Mouse (Mus musculus): ENCODE results near the gene C3.

The C3 gene

DNA sequence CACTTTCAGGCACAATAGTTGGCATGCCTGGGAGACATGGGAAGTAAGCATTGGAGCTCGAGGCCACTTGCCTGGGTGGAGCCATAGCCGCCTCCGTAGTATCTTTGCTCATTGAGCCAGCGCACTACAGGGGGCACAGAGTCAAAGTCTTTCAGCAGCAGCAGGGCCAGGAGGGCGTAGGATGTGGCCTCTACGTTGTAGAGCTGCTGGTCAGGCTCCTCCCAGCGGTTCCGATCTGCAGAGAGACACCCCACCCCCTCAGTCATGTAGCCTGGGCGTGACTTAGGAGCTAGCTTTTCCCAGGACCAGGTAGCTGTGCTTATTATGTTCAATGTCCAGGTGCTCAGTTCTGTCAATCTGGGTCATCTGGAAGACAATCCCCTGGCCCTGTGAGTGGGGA is 16.4 kb downstream of the C3 start:
- CTCF ChIA-PET: interaction anchor here in 3 of 4 experiments (0.5 to 1.6 kb wide), 7 partner anchors 18 to 214 kb away, joined by 3 to 4 read pairs (median 3); partner anchors contain the start of gene Alkbh7 (in 1 of the 3)
- POLR2A ChIA-PET: interaction anchor here in 2 of 4 experiments (1.0 to 1.8 kb wide), 3 partner anchors 8 to 200 kb away, joined by 3 to 4 read pairs (median 4); partner anchors contain the start of genes Gm17949 (in 1 of the 2), Gtf2f1 (in 1 of the 2) and Khsrp (in 1 of the 2)

GRCm38 (mm10) chr17:57209330-57209729 is 18.6 kb downstream of the C3 start:
- ChIA-PET CTCF (interaction anchor here in 3 of 4 experiments (0.6 to 0.7 kb wide), 5 partner anchors 10 to 149 kb away, joined by 3 to 7 read pairs (median 3); no protein-coding TSS in a partner anchor), POLR2A (no interaction called here)

GRCm38 (mm10) chr17:57207938-57208337 is 20.0 kb downstream of the C3 start:
- POLR2A ChIA-PET: no interaction called here
- CTCF ChIA-PET: interaction anchor here in 2 of 4 experiments (0.6 to 1.0 kb wide), 2 partner anchors 126 to 127 kb away, joined by 3 read pairs; no protein-coding TSS in a partner anchor

DNA sequence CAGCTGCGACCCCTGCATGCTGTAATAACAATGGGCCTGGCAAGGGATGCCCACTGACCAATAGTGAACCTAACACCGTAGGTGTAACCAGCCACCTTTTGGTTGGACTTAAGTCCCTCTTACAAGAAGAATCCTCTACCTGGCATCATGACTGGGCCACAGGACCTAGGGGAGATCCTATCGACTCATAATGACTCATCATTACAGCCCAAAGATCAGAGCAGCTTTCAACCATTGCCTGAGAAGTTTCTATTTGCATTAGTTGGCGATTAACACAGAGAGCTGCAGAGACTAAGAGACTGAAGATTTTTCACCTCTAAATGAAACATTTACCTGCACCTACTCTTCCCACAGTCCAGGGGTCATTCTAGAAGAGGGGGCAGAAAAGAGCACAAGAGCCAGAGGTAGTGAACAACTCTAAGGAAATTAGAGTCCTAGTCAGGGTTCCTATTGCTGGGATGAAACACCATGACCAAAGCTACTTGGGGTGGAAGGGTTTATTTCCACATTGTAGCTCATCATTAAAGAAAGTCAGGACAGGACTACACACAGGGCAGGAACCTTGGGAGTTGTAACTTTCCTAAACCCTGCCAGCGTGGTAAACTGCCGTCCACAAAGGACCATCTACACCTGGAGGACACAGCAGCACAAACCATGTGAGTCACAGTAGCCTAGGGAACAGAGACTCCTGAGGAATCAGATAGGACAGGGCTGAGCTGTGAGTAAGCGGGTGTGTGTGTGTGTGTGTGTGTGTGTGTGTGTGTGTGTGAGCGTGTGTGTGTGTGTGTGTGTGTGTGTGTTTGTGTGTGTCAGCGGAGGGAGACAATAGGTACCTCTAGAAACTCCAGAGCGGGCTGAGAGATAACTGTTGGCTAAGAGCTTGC is 25.9 kb downstream of the C3 start:
- POLR2A ChIA-PET: interaction anchor here in 2 of 4 experiments (0.6 to 0.9 kb wide), 3 partner anchors 27 to 171 kb away, joined by 3 to 5 read pairs (median 3); partner anchors contain the start of gene Khsrp (in 1 of the 2)
- CTCF ChIA-PET: interaction anchor here in 3 of 4 experiments (0.6 to 1.7 kb wide), 4 partner anchors 22 to 704 kb away, joined by 3 to 9 read pairs (median 4); no protein-coding TSS in a partner anchor

- POLR2A ChIA-PET: interaction anchor here in 1 of 4 experiments (0.5 kb wide), 1 partner anchor 207 kb away, joined by 3 read pairs; no protein-coding TSS in a partner anchor
- CTCF ChIA-PET: interaction anchor here in 1 of 4 experiments (0.7 kb wide), 1 partner anchor 17 kb away, joined by 3 read pairs; no protein-coding TSS in a partner anchor
These were observed 29.7 kb downstream of the C3 start for GRCm38 (mm10) chr17:57198252-57198651.

GRCm38 (mm10) chr17:57195326-57196010 is 32.5 kb downstream of the C3 start:
- ChIA-PET POLR2A (interaction anchor here in 1 of 4 experiments (1.6 kb wide), 1 partner anchor 184 kb away, joined by 4 read pairs; the partner anchor contains the start of genes Gm17949 and Gtf2f1), CTCF (interaction anchor here in 1 of 4 experiments (1.4 kb wide), 1 partner anchor 15 kb away, joined by 3 read pairs; no protein-coding TSS in a partner anchor)

GRCm38 (mm10) chr17:57194771-57195170 is 33.2 kb downstream of the C3 start:
- POLR2A ChIA-PET: interaction anchor here in 1 of 4 experiments (1.6 kb wide), 1 partner anchor 183 kb away, joined by 4 read pairs; the partner anchor contains the start of genes Gm17949 and Gtf2f1
- CTCF ChIA-PET: interaction anchor here in 1 of 4 experiments (1.4 kb wide), 1 partner anchor 14 kb away, joined by 3 read pairs; no protein-coding TSS in a partner anchor

GRCm38 (mm10) chr17:57194041-57194507 is 33.9 kb downstream of the C3 start, which contains the start of gene Tnfsf14:
Gene Tnfsf14 (minus strand): TSS chr17:57194177.
- POLR2A ChIA-PET: no interaction called here
- CTCF ChIA-PET: no interaction called here

GRCm38 (mm10) chr17:57188510-57189192 is 39.3 kb downstream of the C3 start:
- CTCF ChIA-PET: interaction anchor here in 2 of 4 experiments (0.8 to 1.7 kb wide), 2 partner anchors 9 to 22 kb away, joined by 3 to 4 read pairs; no protein-coding TSS in a partner anchor
- POLR2A ChIA-PET: no interaction called here

DNA sequence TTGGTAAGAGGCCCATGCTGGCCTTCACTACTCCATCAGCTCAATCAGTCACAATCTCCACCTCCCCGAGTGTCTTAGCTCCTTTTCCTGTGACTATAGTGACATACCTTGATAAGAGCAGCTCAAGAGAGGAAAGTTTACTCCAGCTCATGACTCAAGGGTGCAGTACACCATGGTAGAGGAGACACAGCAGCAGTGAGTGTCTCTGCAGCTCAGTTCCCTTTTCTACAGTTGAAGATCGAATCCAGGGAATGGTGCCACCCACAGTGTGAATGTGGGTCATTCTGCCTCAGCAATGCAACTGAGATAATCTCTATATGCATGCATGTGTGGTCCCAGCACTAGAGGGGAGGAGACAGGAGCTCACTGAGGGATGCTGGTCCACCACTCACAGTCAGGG is 42.3 kb downstream of the C3 start:
- POLR2A ChIA-PET: interaction anchor here in 1 of 4 experiments (1.0 kb wide), 1 partner anchor 98 kb away, joined by 4 read pairs; the partner anchor contains the start of gene Tubb4a

DNA sequence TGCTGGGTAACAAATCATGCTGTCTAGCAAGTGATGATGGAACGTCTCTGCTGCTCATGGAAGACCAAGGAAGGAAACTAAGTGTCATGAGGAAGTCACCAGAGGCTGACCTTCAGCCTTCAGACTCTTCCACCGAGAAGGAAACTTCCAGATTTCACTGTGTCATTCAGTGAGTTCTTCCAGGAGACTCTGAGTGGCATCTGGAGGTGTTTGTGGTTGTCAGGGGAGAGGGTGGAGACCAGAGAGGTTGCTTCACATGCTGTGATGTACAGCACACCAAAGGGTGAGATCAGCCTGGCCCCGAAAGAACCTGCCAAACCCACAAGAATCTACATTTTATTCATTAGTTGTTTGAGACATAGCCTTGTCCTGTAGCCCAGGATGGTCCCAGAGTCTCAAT is 45.1 kb downstream of the C3 start:
- CTCF ChIA-PET: no interaction called here
- POLR2A ChIA-PET: no interaction called here

More for the DNA sequence above, 42.3 kb downstream of the C3 start:
- CTCF ChIA-PET: interaction anchor here in 2 of 4 experiments (0.6 to 0.7 kb wide), 4 partner anchors 13 to 362 kb away, joined by 4 to 6 read pairs (median 5); no protein-coding TSS in a partner anchor

GRCm38 (mm10) chr17:57180363-57180762 is 47.6 kb downstream of the C3 start:
- POLR2A ChIA-PET: interaction anchor here in 1 of 4 experiments (0.6 kb wide), 1 partner anchor 13 kb away, joined by 3 read pairs; no protein-coding TSS in a partner anchor
- CTCF ChIA-PET: interaction anchor here in 2 of 4 experiments (0.8 to 2.0 kb wide), 12 partner anchors 8 to 362 kb away, joined by 3 to 13 read pairs (median 4); partner anchors contain the start of gene Vav1 (in 1 of the 2)

- ChIA-PET POLR2A (no interaction called here), CTCF (no interaction called here)
These were observed 54.6 kb downstream of the C3 start for GRCm38 (mm10) chr17:57173351-57173750.

DNA sequence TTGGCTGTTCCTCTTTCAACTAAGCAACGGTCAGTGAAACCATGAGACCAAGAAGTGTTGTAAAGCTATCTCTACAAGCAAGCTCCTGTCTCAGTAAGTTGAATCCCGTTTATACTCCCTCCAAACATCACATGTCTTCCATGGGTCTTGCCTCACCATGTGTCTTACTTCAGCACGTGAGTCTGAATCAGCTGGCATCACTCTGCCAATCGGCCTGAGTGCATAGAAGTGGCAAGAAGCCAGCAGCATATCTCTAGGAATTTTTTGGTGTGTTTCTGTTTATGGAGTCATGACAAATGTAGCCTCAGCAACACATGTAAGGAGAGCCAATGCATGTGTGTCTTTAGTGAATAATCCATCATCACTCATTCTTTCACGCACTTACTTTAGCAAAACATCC is 55.6 kb downstream of the C3 start:
- POLR2A ChIA-PET: no interaction called here
- CTCF ChIA-PET: no interaction called here

DNA sequence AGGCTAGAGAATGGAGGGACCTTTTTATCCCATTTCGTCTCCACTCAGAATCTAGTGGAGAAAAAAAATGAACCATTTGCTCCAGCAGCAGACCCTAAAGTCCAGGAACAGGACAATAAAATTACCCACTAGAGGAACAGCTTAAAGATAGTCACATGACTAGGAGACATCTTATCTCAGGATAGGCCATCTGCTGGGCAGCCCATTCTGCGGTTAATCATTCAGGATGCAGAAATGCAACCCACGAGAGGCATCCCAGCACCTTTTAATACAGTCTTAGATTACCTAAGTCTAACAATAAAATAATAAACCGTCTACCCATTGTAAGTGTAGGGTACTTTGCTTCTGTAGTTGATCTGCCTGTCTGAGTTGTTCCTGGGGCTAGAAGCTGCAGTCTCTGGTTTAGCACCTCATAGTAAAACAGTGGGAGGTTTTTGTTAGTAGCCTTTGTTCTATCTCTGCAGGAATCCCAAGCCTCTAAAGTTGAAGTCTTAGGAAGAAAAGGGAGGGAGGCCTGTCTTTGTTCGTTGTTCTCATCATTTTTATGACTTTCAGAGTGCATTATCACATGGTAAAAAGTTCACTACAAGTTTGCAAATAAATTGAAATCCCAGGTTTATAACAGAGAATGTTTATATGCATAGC is 57.2 kb downstream of the C3 start:
- ChIA-PET POLR2A (no interaction called here), CTCF (interaction anchor here in 1 of 4 experiments (1.4 kb wide), 1 partner anchor 164 kb away, joined by 3 read pairs; no protein-coding TSS in a partner anchor)

- CTCF ChIA-PET: interaction anchor here (0.5 to 2.9 kb wide), 67 partner anchors 13 to 1276 kb away, joined by 3 to 36 read pairs (median 4); partner anchors contain the start of genes Alkbh7 (in 3 of the 4), Gpr108 (in 2 of the 4), Cd70 (in 1 of the 4) and Crb3 (in 1 of the 4)
These were observed 60.8 kb downstream of the C3 start for GRCm38 (mm10) chr17:57166800-57167791.

More at GRCm38 (mm10) chr17:57166800-57167791, 60.8 kb downstream of the C3 start:
- POLR2A ChIA-PET: interaction anchor here in 3 of 4 experiments (0.7 to 2.2 kb wide), 20 partner anchors 13 to 170 kb away, joined by 3 to 12 read pairs (median 4); partner anchors contain the start of genes Alkbh7 (in 1 of the 3), Gm17949 (in 1 of the 3), Gpr108 (in 1 of the 3) and Gtf2f1 (in 1 of the 3)
